Mouse (Mus musculus) MEL (cell line): ENCODE results near the gene AF067063.
"Not testable (repeated sequence)": the region's sequence is repeated elsewhere in the genome, so short reads cannot be mapped to it uniquely, and the experiment has no call there.

Experiments
- CTCF ChIP-seq, 3 experiments: IDR thresholded peaks in 2 of 3; conservative IDR thresholded peaks in 1 of 3; 2 replicates each; pipeline ENCODE4 v1.5.1; 2011 to 2012; ENCODE audit warnings: low read length in 3 of 3, low read depth in 2 of 3, mild to moderate bottlenecking in 2 of 3, improper control_type of control experiment in 1 of 3, inconsistent platforms in 1 of 3, mixed read lengths in 1 of 3, moderate library complexity in 1 of 3; ENCODE audit not compliant: control insufficient read depth in 1 of 3, insufficient read depth in 1 of 3, poor library complexity in 1 of 3, severe bottlenecking in 1 of 3
- MAZ ChIP-seq: IDR thresholded peaks from 2 replicates; pipeline ENCODE4 v1.6.1; 2012; ENCODE audit warnings: low read depth, mild to moderate bottlenecking, inconsistent platforms, low read length, improper control_type of control experiment
- ZKSCAN1 ChIP-seq: IDR thresholded peaks from 2 replicates; pipeline ENCODE4 v1.6.1; 2012; ENCODE audit warnings: low read depth, mild to moderate bottlenecking, inconsistent platforms, low read length, improper control_type of control experiment, moderate library complexity

GRCm38 (mm10) chr13:119837719-119838337, 7.8 kb upstream of the AF067063 start:
- TF ChIP-seq ZKSCAN1; CTCF (IDR thresholded peaks at IDR 0.05 in 2 of 3, conservative IDR thresholded peaks at IDR 0.05 in 1 of 3; ENCODE audit: control insufficient read depth in 1 of 3, insufficient read depth in 1 of 3, low read depth in 2 of 3, low read length in 3 of 3, poor library complexity in 1 of 3, severe bottlenecking in 1 of 3); MAZ: not testable (repeated sequence)
